Mouse (Mus musculus): ENCODE data around the gene Prpf18.

DNA sequence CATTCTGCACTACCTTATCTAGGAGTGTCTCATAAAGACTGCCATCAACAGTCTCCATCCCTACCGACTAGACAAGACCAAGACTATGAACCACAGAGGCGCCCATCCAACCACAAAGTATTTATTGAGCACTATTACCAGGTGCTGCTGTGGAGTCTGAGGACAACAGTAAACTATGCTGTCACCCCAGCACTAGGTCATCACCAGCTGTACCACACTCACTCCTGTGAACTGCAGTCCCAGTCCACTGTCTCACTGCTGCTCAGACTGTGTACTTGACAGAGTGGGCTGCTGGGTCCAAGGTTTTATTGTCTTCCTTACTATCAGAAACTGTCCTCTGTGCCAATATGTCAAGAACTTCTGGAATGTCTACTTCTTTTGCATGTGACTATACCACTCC lies 23.0 kb downstream of the Prpf18 start:
- no peak for TF ChIP-seq GATA1 (IDR thresholded peaks at IDR 0.05; ENCODE audit: low read length)
- no peak for TF ChIP-seq TAL1 (IDR thresholded peaks at IDR 0.05; ENCODE audit: low read length)
